Mouse (Mus musculus): ENCODE measurements around the gene AL607142.1. TPM values are rescaled to one million over a fixed set of nuclear protein-coding genes. Genes with fewer than 3 reads are reported as not detected.
A peak's percentile ranks its signal among the peaks of the same experiment; 100 is the strongest.

The AL607142.1 gene
- polyA plus RNA-seq, 2 experiments from 2014 or later = not detected

DNA sequence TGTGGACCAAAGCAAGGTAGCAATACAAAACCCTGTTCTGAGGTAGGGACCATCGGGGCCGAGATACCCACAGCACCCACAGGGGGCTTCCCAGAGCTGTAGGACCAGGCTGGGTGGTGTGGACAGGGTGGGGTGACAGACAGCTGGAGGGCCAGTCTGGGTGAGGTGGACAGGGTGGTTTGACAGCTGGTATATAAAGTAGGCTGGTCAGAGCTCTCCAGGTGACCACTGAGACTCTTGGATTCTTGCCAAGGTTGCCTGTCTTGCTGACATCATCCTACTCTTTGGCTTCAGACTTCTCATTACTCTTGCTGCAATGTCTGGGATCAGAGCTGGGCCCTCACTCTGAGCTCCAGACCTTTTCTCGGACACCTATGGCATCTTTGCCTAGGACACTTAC, 41.6 kb downstream of the AL607142.1 start:
- no peak for ATAC-seq

DNA sequence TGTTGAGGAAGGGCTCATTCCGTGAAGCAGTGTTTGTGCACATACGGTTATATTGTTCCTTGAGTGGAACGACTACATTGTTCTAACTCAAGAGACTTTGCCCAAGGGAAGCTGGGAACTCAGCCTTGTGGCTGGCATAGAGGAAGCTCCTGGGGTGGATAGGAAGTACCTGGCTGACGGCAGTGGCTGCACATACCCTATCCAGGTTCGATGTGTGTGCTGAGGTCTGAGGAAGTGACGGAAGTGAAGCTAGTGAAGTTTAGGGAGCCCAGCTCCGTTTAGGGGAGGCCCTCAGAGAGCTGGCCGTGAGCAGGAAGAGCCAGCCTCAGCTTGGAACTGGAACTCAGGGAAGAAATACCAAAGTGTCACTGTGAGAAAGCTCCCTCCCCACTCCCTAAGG, 43.0 kb downstream of the AL607142.1 start:
- ATAC-seq = no peak

DNA sequence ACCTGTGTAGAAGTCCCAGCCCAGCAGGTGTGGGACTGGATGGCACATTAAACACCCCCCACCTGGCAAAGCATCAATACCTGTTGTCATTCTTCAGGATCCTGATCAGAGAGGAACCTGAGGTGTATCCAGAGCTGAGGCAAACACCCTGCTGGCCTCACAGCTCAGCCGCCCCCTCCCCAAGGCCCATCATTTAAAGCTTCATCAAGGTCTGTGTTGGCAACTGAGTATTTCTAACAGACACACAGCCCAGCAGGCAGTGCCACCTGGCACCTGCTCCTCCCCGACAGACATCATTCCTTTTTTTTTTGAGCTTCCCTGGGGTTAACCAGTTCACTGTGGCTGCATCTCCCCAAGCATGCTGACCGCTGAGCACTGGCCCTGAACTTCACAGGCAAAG, 50.7 kb downstream of the AL607142.1 start:
- no peak for ATAC-seq

GRCm38 (mm10) chr4:120116312-120116711, 51.5 kb downstream of the AL607142.1 start:
- no peak for ATAC-seq

- ATAC-seq = peak; percentile 32
Observed at GRCm38 (mm10) chr4:120120276-120120675, 55.5 kb downstream of the AL607142.1 start.

GRCm38 (mm10) chr4:120124656-120125055, 59.9 kb downstream of the AL607142.1 start:
- no peak for ATAC-seq

DNA sequence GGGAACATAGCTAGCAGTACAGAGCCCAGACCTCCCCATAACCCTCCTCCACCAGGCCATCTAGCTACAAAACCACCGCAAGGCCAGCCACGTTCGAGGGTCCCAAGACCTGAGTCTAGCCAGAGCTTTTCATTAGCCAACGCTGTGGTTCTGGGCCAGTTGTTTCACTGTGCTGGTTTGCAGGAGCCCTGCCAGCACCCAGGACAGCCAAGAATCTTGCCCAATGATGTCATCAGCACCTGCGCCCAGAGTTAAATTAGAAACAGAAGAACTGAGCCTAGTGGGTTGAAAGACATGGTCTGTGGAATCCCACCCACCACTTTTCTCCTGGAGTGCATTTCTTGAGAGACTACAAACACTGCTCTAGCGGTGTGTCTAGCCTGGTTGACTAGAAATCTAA, 61.3 kb downstream of the AL607142.1 start:
- no peak for ATAC-seq

DNA sequence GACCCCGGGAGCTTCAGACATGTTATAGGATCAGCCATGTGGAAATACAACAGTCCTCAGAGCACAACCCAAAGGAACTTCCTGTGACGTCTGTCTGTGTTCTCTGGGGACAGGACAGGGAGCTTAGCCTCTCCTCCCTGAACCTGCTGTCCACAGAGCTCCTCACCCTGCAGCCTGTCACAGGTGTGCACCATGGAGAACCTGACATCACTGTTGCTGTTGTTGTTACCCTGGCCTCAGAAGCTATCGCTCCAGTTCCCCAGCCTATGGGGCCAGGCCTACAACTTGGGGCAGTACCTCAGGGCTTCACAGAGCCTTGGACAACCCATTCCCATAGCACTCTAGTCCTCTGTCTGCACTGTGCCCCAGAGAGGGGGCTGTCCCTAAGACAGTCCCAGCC, 62.5 kb downstream of the AL607142.1 start:
- no peak for ATAC-seq

GRCm38 (mm10) chr4:120128033-120128432, 63.2 kb downstream of the AL607142.1 start:
- ATAC-seq = no peak

DNA sequence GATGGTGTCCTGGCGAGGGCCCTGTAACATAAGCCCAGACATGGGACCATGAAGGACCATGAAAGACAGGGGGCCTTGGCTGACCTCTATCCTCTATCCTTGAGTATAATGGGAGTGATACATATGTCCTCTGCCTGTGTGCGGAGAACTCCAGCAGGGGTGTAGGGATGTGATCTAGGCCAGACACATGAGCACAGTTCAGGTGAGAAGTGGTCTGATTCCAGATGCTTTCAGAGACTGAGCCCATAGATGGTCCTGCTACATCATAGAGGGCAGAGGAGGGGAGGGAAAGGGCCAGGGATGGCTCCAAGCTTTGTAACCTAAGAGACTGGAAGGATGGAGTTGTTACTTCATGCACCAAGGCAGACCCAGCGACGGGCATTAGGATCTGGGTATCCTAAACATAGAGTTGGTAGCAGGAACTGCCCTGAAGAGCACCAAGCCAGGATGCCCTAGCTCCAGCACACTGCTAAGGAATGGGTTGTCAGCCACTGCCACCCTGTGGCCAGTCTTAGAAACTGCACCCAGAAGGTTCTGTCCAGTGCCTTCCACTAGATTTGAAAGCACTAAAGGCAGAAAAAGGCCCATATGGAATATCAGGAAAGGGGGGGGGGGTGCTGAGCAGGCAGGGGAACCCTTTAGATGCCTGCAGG, 64.6 kb downstream of the AL607142.1 start:
- peak; percentile 77 for ATAC-seq

GRCm38 (mm10) chr4:120130926-120131325, 66.1 kb downstream of the AL607142.1 start:
- ATAC-seq = no peak

DNA sequence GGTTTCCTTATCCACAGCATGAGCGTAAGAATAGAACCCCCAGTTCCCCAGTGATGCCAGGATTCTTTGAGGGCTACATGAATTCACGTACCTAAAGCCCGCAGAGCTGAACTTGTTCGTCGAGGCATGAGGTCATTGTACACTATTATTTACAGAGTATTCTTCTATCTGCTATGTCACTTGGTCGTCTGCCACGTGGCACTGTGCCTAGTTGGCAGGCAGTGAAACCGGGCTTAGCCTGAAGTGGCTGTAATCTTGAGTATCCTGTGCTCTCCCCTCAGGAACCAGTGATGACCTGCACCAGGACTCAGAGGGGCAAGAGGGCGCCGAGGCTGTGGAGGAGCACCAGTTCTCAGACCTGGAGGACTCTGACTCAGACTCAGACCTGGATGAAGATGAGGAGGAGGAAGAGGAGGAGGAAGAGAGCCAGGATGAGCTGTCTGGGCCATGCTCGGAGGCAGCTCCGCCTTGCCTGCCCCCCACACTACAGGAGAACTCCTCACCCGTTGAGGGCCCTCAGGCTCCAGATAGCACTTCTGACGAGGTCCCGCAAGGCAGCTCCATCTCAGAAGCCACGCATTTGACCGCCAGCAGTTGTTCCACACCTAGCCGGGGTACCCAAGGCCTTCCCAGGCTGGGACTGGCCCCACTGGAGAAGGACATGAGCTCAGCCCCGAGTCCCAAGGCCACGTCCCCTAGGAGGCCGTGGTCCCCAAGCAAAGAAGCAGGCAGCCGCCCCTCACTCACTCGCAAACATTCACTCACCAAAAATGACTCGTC, 66.8 kb downstream of the AL607142.1 start:
- no peak for ATAC-seq

DNA sequence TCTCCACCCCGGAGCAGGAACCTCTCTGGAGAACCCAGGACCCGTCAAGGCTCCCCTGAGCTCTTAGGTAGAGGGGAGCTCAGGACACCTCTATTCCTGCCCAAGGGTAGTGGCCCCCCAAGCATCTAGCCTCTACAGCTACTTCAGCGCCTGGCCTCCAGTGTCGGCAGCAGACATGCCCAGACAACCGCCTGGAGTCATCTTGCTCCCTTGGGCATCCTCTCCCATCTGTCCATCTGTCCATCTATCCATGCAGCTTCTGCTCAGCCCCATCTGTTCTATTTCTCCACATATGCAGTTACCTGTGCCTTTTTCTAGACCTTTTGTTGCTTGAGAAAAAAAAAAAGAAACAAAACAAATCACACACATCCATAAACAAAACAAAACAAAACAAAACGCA, 69.4 kb downstream of the AL607142.1 start:
- ATAC-seq = no peak

- ATAC-seq = no peak
Observed at GRCm38 (mm10) chr4:120141810-120142209, 77.0 kb downstream of the AL607142.1 start.

DNA sequence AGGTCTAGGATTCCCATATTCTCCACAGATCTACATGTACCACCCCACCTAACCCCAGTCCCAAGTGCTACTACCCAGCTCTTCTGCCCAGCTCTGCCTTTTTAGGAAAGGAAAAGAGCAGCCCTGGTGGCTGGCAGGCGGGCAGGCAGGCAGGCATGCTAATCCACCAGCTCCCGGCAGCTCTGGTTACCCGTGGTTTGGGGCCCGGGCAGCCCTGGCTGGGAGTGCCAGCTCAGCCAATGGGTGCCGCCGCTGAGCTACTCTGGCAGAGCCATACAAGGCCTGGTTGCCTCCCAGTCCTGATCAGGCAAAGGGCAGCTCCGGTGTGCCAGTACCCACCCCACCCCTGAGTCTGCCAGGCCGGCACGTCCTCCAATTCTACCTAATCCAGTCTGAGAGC, 78.1 kb downstream of the AL607142.1 start:
- no peak for ATAC-seq

Other genes starting within 250 kb of the AL607142.1 start
- not detected for gene Edn2, start 96.2 kb downstream of the AL607142.1 start, polyA plus RNA-seq (2017; shearing (Covaris generic))
- gene Foxo6, start 222.4 kb downstream of the AL607142.1 start, polyA plus RNA-seq (2017; shearing (Covaris generic)) = not detected

All from activated CD4-positive, CD25-positive, alpha-beta regulatory T cell, adult 4 months (primary cell).